Mouse (Mus musculus): Measurements from ENCODE around the gene Tbc1d2b. TPM values are rescaled to one million over a fixed set of nuclear protein-coding genes. Genes with fewer than 3 reads are reported as not detected.

Tbc1d2b gene
- polyA plus RNA-seq (2014; fragmentation: Nextera tagmentation; extraction: Ambion mirVana), result 8.2 and 8.7 TPM in 2 replicates

DNA sequence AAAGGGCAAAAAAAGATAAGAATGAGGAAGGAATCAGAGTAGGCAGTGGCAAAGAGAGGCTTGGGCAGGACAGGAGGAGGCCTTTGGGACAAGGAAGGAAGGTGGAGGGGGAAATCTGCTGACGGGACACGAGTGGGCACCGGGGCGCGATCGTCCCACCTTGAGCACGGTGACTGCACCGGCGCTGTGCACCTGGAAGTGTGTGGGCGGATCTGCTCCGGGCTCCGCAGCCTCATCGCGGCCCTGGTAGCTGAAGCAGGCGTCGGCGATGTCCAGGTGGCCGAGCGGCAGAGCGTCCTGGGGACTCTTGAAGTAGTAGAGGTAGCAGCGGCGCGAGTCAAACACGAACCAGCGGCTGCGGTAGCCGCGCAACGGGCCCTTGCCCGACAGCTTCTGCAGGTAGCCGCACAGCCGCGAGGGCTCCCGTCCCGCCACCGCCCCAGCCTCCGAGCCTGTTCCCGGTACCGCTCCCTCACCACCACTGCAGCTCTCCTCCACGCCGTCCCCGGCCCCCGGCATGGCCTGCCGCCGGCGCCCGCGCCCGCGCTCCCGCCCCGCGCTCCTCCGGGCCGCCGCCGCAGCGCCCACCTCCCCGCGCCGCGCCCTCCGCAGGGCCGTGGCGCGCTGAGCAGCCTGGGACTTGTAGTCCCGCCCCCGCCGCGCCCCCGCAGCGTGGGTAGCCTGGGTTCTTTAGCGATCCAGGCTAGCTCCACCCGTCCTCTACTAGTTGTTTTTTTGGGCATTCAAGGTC is at the start of gene Tbc1d2b:
TSS of gene Tbc1d2b (minus strand) at position 612 of the 751 bp plus-strand sequence.
- Histone ChIP-seq H3K4me1 (ENCODE audit: control insufficient read depth, insufficient read depth, low read length) (peaks cover 10% of the 10 kb centered on the region), H3K4me3 (ENCODE audit: low read depth, low read length) (peak within 1 kb of the TSS; percentile 66), H3K4me2 (peak within 1 kb of the TSS; percentile 75), H3K27me3 (ENCODE audit: control insufficient read depth, insufficient read depth, low read length) (no peaks in the 10 kb centered on the region), H3K9ac (ENCODE audit: low read length) (peak within 1 kb of the TSS; percentile 75), H3K9me3 (ENCODE audit: control insufficient read depth, low read length) (no peaks in the 10 kb centered on the region), H3K27ac (ENCODE audit: low read depth, low read length) (no peak within 1 kb of the TSS), H3K36me3 (ENCODE audit: control insufficient read depth, insufficient read depth, low read length) (no peaks in the 10 kb centered on the region)
- 1% methylated on average over 73 of the region's 74 CpGs for WGBS
- ATAC-seq (ENCODE audit: low FRiP score), result peak; percentile 95
- peak; percentile 96 for DNase-seq (ENCODE audit: low spot score, missing footprints)

DNA sequence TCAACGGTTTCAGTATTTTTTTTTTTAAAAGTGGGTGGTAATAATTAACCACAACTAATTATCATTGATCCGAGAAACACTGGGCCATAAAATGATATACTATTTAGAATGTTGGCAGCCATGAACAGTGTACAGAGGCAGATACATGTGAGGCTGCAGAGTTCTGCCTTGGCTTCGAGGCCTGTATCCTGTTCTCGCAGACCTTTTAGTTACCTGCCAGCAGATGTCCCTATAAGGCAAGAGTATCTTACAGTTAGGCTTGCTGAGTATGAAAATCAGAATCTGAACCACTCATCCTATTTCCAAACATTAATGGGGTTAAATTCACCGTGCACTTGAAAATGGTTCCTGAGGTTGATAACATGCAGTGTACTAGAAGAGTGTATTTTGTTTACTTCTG is 45.7 kb upstream of the Tbc1d2b start:
- no peak overlapping the region for H3K27ac ChIP-seq (ENCODE audit: low read depth, low read length)
- H3K4me3 ChIP-seq (ENCODE audit: low read depth, low read length), result no peak overlapping the region
- WGBS, result 70% methylated on average over 5 of the region's 5 CpGs
- H3K4me1 ChIP-seq (ENCODE audit: control insufficient read depth, insufficient read depth, low read length), result no peaks in the 10 kb centered on the region
- DNase-seq (ENCODE audit: low spot score, missing footprints) (no peak), ATAC-seq (ENCODE audit: low FRiP score) (no peak)
- H3K4me2 ChIP-seq, result no peak overlapping the region
- no peaks in the 10 kb centered on the region for H3K36me3 ChIP-seq (ENCODE audit: control insufficient read depth, insufficient read depth, low read length)
- no peaks in the 10 kb centered on the region for H3K27me3 ChIP-seq (ENCODE audit: control insufficient read depth, insufficient read depth, low read length)
- H3K9ac ChIP-seq (ENCODE audit: low read length), result no peak overlapping the region
- H3K9me3 ChIP-seq (ENCODE audit: control insufficient read depth, low read length), result no peaks in the 10 kb centered on the region

DNA sequence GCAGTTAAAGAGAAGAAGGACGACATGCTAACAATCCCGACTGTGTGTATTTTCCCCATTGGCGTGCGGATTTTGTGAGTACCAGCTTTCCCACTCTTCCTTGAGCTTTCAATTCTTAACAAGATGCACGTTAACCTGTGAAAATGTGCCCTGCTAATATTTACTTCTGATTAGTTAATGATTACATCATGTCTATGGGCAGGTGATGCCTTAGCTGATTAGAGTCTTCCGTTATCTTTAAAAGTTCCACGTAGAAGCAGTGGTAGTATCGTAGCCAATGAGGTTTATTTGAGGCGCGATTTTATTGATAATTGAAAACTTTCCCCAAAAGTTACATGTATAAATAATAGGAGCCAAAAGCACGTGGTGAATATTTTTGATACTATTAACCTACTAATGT is 45.1 kb upstream of the Tbc1d2b start:
- Histone ChIP-seq H3K36me3 (ENCODE audit: control insufficient read depth, insufficient read depth, low read length) (no peaks in the 10 kb centered on the region), H3K4me1 (ENCODE audit: control insufficient read depth, insufficient read depth, low read length) (no peaks in the 10 kb centered on the region), H3K9me3 (ENCODE audit: control insufficient read depth, low read length) (no peaks in the 10 kb centered on the region), H3K27me3 (ENCODE audit: control insufficient read depth, insufficient read depth, low read length) (no peaks in the 10 kb centered on the region), H3K9ac (ENCODE audit: low read length) (no peak overlapping the region), H3K27ac (ENCODE audit: low read depth, low read length) (no peak overlapping the region), H3K4me2 (no peak overlapping the region), H3K4me3 (ENCODE audit: low read depth, low read length) (no peak overlapping the region)
- DNase-seq (ENCODE audit: low spot score, missing footprints) (no peak), ATAC-seq (ENCODE audit: low FRiP score) (no peak)
- WGBS, result 87% methylated on average over 11 of the region's 11 CpGs

DNA sequence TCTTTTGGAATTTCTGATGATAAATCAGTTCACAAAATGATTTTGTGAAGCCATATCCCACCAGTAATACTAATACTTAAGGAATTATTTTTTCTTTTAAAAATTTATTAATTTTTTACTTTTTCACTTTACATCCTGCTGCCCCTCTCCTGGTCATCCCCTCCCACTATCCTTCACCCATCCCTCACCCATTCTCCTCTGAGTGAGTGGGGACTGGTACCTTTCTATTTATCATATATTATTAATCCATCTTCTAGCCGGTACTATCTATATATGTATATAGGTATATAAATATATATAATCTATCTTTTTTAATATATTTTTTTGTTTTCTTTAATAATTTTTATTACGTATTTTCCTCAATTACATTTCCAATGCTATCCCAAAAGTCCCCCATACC is 33.6 kb upstream of the Tbc1d2b start:
- 90% methylated on average over 2 of the region's 2 CpGs for WGBS
- Histone ChIP-seq H3K4me2 (no peak overlapping the region), H3K9me3 (ENCODE audit: control insufficient read depth, low read length) (no peaks in the 10 kb centered on the region), H3K27ac (ENCODE audit: low read depth, low read length) (no peak overlapping the region), H3K27me3 (ENCODE audit: control insufficient read depth, insufficient read depth, low read length) (no peaks in the 10 kb centered on the region), H3K9ac (ENCODE audit: low read length) (no peak overlapping the region), H3K4me3 (ENCODE audit: low read depth, low read length) (no peak overlapping the region), H3K36me3 (ENCODE audit: control insufficient read depth, insufficient read depth, low read length) (no peaks in the 10 kb centered on the region), H3K4me1 (ENCODE audit: control insufficient read depth, insufficient read depth, low read length) (no peaks in the 10 kb centered on the region)
- DNase-seq (ENCODE audit: low spot score, missing footprints), result no peak
- no peak for ATAC-seq (ENCODE audit: low FRiP score)

DNA sequence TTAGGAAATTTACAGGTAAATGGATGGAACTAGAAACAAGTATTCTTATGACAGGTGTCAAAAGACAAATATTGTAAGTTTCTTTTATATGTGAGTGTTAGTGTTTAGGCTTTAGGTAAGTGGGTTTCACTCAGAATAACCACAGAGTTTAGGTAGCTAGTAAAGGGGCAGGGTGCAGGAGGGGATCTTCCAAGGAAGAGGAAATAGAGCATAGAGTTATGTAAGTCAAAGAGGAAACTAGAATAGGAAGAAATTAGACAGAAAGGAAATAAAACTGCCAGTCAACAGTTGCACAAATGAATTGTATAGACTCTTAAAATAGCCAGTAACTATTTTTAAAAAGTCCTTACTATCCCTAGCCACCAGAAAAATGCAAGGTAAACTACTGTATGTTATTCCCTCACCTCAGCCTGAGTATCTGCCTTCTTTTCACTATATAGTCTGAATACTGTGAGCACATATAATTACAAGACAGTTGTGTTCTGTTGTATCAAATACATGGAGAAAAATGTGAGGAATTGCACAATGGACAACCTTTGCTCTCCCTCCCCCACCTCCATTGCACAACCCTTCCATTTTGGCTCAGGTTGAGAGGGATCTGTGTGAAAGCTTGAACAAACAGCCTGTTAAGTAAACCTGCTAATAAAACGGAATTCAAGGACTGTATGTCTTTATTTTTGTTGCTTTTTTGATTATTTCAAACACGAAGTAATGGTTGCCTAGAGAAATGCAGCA is 32.7 kb upstream of the Tbc1d2b start:
- no peak overlapping the region for H3K4me3 ChIP-seq (ENCODE audit: low read depth, low read length)
- H3K9me3 ChIP-seq (ENCODE audit: control insufficient read depth, low read length), result no peaks in the 10 kb centered on the region
- no peak for DNase-seq (ENCODE audit: low spot score, missing footprints)
- H3K27me3 ChIP-seq (ENCODE audit: control insufficient read depth, insufficient read depth, low read length), result no peaks in the 10 kb centered on the region
- no peaks in the 10 kb centered on the region for H3K36me3 ChIP-seq (ENCODE audit: control insufficient read depth, insufficient read depth, low read length)
- no peak overlapping the region for H3K4me2 ChIP-seq
- no peak overlapping the region for H3K27ac ChIP-seq (ENCODE audit: low read depth, low read length)
- 71% methylated on average over 2 of the region's 2 CpGs for WGBS
- no peak for ATAC-seq (ENCODE audit: low FRiP score)
- H3K9ac ChIP-seq (ENCODE audit: low read length), result no peak overlapping the region
- no peaks in the 10 kb centered on the region for H3K4me1 ChIP-seq (ENCODE audit: control insufficient read depth, insufficient read depth, low read length)

DNA sequence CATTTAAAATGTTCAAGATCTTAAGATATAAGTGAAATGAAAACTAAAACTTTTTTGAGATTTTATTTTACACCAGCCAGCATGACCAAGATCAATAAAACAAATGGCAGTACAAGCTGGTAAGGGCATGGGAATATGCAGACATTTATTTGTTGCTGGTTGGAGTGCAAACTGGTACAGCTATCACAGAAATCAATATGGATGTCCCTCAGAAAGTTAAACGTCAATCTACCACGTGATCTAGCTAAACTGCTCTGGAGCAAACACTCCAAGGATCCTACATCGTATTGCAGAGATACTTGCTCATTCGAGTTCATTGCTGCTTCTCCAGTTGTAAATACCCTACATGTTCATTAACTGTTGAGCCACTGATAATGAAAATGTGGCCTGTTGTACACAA is 32.1 kb upstream of the Tbc1d2b start:
- Histone ChIP-seq H3K9me3 (ENCODE audit: control insufficient read depth, low read length) (no peaks in the 10 kb centered on the region), H3K27ac (ENCODE audit: low read depth, low read length) (no peak overlapping the region), H3K4me1 (ENCODE audit: control insufficient read depth, insufficient read depth, low read length) (no peaks in the 10 kb centered on the region), H3K27me3 (ENCODE audit: control insufficient read depth, insufficient read depth, low read length) (no peaks in the 10 kb centered on the region), H3K36me3 (ENCODE audit: control insufficient read depth, insufficient read depth, low read length) (no peaks in the 10 kb centered on the region), H3K9ac (ENCODE audit: low read length) (no peak overlapping the region), H3K4me2 (no peak overlapping the region), H3K4me3 (ENCODE audit: low read depth, low read length) (no peak overlapping the region)
- ATAC-seq (ENCODE audit: low FRiP score), result no peak
- WGBS, result 85% methylated on average over 4 of the region's 4 CpGs
- DNase-seq (ENCODE audit: low spot score, missing footprints), result no peak

DNA sequence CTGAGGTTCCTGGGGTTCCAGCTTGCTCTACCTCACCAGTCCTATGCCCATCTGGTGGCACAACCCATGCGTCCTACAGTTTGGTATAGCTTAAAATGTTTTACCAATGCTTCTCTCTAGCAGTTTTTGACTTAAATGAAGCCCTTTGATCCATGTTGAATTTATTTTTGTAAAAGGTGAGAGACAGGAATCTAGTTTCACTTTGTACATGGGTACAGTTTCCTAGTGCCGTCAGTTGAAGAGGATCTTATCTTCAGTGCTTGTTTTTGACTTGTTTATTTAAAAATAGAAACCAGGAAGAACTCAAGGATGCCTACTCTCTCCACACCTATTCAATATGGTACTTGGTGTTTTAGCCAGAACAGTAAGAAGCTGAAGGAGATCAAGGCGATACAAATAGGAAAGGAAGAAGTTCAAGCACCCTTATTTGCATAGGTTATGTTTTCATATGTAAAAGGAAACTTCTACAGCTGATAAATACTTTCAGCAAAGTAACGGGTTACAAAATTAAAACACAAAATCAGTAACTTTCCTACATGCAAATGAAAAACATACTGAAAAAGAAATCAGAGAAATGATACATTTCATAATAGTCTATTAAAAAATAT is 30.6 kb upstream of the Tbc1d2b start:
- Histone ChIP-seq H3K4me2 (no peak overlapping the region), H3K4me3 (ENCODE audit: low read depth, low read length) (no peak overlapping the region), H3K27ac (ENCODE audit: low read depth, low read length) (no peak overlapping the region), H3K36me3 (ENCODE audit: control insufficient read depth, insufficient read depth, low read length) (no peaks in the 10 kb centered on the region), H3K27me3 (ENCODE audit: control insufficient read depth, insufficient read depth, low read length) (no peaks in the 10 kb centered on the region), H3K4me1 (ENCODE audit: control insufficient read depth, insufficient read depth, low read length) (no peaks in the 10 kb centered on the region), H3K9me3 (ENCODE audit: control insufficient read depth, low read length) (no peaks in the 10 kb centered on the region), H3K9ac (ENCODE audit: low read length) (no peak overlapping the region)
- ATAC-seq (ENCODE audit: low FRiP score) (no peak), DNase-seq (ENCODE audit: low spot score, missing footprints) (no peak)
- 83% methylated on average over 4 of the region's 4 CpGs for WGBS

DNA sequence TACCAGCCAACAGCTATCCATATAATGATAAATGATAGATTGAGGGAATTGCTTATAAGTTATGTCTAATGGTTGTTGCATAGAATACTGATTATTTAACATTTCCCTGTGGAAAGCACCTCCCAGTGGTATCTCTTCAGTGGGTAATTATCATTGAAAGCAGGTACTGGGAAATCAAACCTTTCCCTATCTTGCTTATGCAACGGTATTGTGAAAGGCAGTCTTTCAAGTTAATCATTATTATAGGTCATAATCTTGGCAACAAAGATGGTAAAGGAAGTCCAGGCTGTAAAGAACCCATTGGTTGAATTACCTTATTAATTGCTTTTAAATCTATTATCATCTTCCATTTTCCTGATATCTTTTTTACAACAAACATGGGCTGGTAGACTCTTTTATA is 27.0 kb upstream of the Tbc1d2b start:
- ATAC-seq (ENCODE audit: low FRiP score) (no peak), DNase-seq (ENCODE audit: low spot score, missing footprints) (no peak)
- Histone ChIP-seq H3K27me3 (ENCODE audit: control insufficient read depth, insufficient read depth, low read length) (no peaks in the 10 kb centered on the region), H3K4me3 (ENCODE audit: low read depth, low read length) (no peak overlapping the region), H3K9ac (ENCODE audit: low read length) (no peak overlapping the region), H3K9me3 (ENCODE audit: control insufficient read depth, low read length) (no peaks in the 10 kb centered on the region), H3K4me1 (ENCODE audit: control insufficient read depth, insufficient read depth, low read length) (no peaks in the 10 kb centered on the region), H3K4me2 (no peak overlapping the region), H3K36me3 (ENCODE audit: control insufficient read depth, insufficient read depth, low read length) (no peaks in the 10 kb centered on the region), H3K27ac (ENCODE audit: low read depth, low read length) (no peak overlapping the region)
- 86% methylated on average over 1 of the region's 1 CpGs for WGBS
